In the genomic region with DNA sequence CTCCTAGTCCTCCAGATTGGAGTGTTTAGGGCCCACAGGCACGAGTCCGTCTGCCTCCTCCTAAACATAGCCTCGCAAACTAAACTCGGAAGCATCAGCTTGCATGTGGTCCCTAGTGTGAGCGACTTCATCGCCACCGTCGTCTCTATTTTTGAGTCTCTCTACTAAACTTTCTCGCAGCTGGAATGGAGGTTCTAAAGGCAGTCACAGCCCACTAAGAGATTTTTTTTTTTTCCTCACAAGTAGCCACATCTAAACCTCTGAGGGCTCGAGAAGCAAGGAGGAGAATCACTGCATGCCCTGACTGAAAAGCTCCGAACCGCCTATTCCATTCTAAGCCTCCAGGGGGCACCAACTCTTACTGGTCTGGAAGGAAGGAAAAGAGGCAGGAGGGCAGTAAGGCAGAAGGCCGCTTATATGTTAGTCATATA, we compare ENCODE assay signal across 7 mouse cellular contexts.
DNase-seq lines count a peak whose midpoint lies in the region; TF ChIP-seq lines count a peak whose summit lies in the region.

No protein-coding gene starts in this region.

- no peak overlapping the region for H3K27ac ChIP-seq in ES-Bruce4 (ENCODE audit: insufficient read depth, low read length)
- no peak overlapping the region for H3K27ac ChIP-seq in cerebellum, adult 2 months (ENCODE audit: insufficient read depth, low read length)

- 55% methylated on average over 13 of the region's 13 CpGs for WGBS in cerebellum, adult 2 months

- no peak overlapping the region for H3K4me3 ChIP-seq in ES-Bruce4 (ENCODE audit: low read depth, low read length)
- no peak overlapping the region for H3K4me3 ChIP-seq in cerebellum, adult 2 months (replicated peaks; ENCODE audit: insufficient read depth, low read depth, low read length)

- H3K4me1 ChIP-seq in ES-Bruce4 (ENCODE audit: control insufficient read depth, insufficient read depth, low read length), result no peaks in the 10 kb centered on the region
- no peaks in the 10 kb centered on the region for H3K4me1 ChIP-seq in cerebellum, adult 2 months (ENCODE audit: control insufficient read depth, insufficient read depth, low read length)

- no peak for TF ChIP-seq EP300 in ES-Bruce4 (IDR thresholded peaks at IDR 0.05; ENCODE audit: insufficient read depth, low read depth, low read length)

- TF ChIP-seq POLR2A in ES-Bruce4 (IDR thresholded peaks at IDR 0.05; ENCODE audit: insufficient read depth, low read length), result no peak
- no peak for TF ChIP-seq POLR2A in cerebellum, adult 2 months (IDR thresholded peaks at IDR 0.05; ENCODE audit: borderline replicate concordance, insufficient read depth, low read length)

- H3K9me3 ChIP-seq in ES-Bruce4 (replicated peaks; ENCODE audit: control insufficient read depth, insufficient read depth, low read length, poor library complexity, severe bottlenecking), result no peaks in the 10 kb centered on the region

- DNase-seq in 3T3-L1 (ENCODE audit: low read depth, low spot score), result peak; percentile 60
- DNase-seq in cerebellum, adult 2 months, result peak; percentile 55 to 67
- DNase-seq in gastrocnemius, adult 8-10 months (ENCODE audit: low spot score in 2 of 2), result peak; percentile 47 to 50
- peak; percentile 83 to 84 for DNase-seq in layer of hippocampus, postnatal 10 days (ENCODE audit: low spot score in 2 of 2)
- peak; percentile 36 to 68 for DNase-seq in lung, postnatal 4 days
- DNase-seq in thymus, postnatal 14 days, result peak; percentile 15

- H3K27me3 ChIP-seq in ES-Bruce4 (ENCODE audit: control insufficient read depth, insufficient read depth, low read length, poor library complexity, severe bottlenecking), result no peaks in the 10 kb centered on the region
- H3K27me3 ChIP-seq in cerebellum, adult 2 months (ENCODE audit: control insufficient read depth, insufficient read depth, low read length), result no peaks in the 10 kb centered on the region

- H3K36me3 ChIP-seq in ES-Bruce4 (ENCODE audit: control insufficient read depth, insufficient read depth, low read length, poor library complexity, severe bottlenecking), result no peaks in the 10 kb centered on the region

- no peak overlapping the region for H3K9ac ChIP-seq in ES-Bruce4 (ENCODE audit: low read depth, poor library complexity, severe bottlenecking)

- TF ChIP-seq CTCF in ES-Bruce4 (IDR thresholded peaks at IDR 0.05; ENCODE audit: low read depth, low read length), result peak; percentile 51
- peak; percentile 70; the same call in 1 of the 2 replicates for TF ChIP-seq CTCF in cerebellum, adult 2 months (IDR thresholded peaks at IDR 0.05; ENCODE audit: borderline replicate concordance, insufficient read depth, low read depth, low read length)

Comparison
In these comparisons a context has a peak if more than half of its experiments do, and no peak if none do; other contexts are left out.
1. DNase-seq: peak in every context shown above with its lines; median percentile 84 in layer of hippocampus, postnatal 10 days; 61 in cerebellum, adult 2 months; 60 in 3T3-L1; 52 in lung, postnatal 4 days; 48 in gastrocnemius, adult 8-10 months; 15 in thymus, postnatal 14 days.